Mouse (Mus musculus): ENCODE data around the gene Ttyh1. TPM values are rescaled to one million over a fixed set of nuclear protein-coding genes. Genes with fewer than 3 reads are reported as not detected.

The Ttyh1 gene
- polyA plus RNA-seq, 1 experiment from 2014 or later: 6.5 TPM

GRCm38 (mm10) chr7:4170193-4170938 lies 51.2 kb downstream of the Ttyh1 start:
- Histone ChIP-seq H3K27me3 (replicated peaks; ENCODE audit: control insufficient read depth, insufficient read depth, low read length) (no peaks in the 10 kb centered on the region), H3K9me3 (ENCODE audit: control insufficient read depth, low read length) (no peaks in the 10 kb centered on the region), H3K9ac (ENCODE audit: low read depth, low read length) (no peak overlapping the region), H3K27ac (ENCODE audit: low read length) (peak overlapping the region; percentile 38; the same call in 1 of the 2 replicates), H3K36me3 (ENCODE audit: control insufficient read depth, insufficient read depth, low read length) (no peaks in the 10 kb centered on the region), H3K4me2 (ENCODE audit: low read depth, low read length) (no peak overlapping the region), H3K4me3 (ENCODE audit: low read length) (no peak overlapping the region), H3K4me1 (ENCODE audit: control insufficient read depth, insufficient read depth, low read length) (peaks cover 6% of the 10 kb centered on the region; the same call in 1 of the 2 replicates)
- peak; percentile 79 for ATAC-seq
- WGBS: 64% methylated on average over 6 of the region's 6 CpGs

DNA sequence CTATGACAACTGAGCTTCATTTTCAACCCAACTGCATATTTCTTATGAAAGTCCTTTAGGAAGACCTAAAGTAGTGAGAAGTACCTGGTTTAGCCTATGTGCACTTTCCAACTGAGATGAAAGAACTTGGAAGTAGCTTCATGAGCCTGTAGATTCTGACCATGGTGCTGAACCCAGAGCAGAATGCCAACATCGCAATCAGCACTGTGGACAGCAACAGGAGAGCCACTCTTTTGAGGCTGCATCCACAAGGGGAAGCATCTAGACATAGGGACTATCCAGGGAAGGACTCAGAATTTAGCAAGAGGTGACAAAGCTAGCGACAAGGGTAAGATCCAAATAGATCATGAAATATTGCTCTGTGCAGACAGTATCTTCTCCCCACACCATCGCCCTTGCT lies 59.2 kb downstream of the Ttyh1 start:
- H3K9me3 ChIP-seq (ENCODE audit: control insufficient read depth, low read length): no peaks in the 10 kb centered on the region
- no peaks in the 10 kb centered on the region for H3K27me3 ChIP-seq (replicated peaks; ENCODE audit: control insufficient read depth, insufficient read depth, low read length)
- ATAC-seq: no peak
- 45% methylated on average over 3 of the region's 3 CpGs for WGBS
- no peak overlapping the region for H3K9ac ChIP-seq (ENCODE audit: low read depth, low read length)
- no peaks in the 10 kb centered on the region for H3K36me3 ChIP-seq (ENCODE audit: control insufficient read depth, insufficient read depth, low read length)
- H3K4me3 ChIP-seq (ENCODE audit: low read length): no peak overlapping the region
- H3K4me2 ChIP-seq (ENCODE audit: low read depth, low read length): no peak overlapping the region
- H3K4me1 ChIP-seq (ENCODE audit: control insufficient read depth, insufficient read depth, low read length): no peaks in the 10 kb centered on the region
- no peak overlapping the region for H3K27ac ChIP-seq (ENCODE audit: low read length)

Other genes with a start within 250 kb of the Ttyh1 start
- gene Gm14548, start 221.3 kb upstream of the Ttyh1 start, polyA plus RNA-seq (2015; fragmentation: Nextera tagmentation; extraction: Ambion mirVana): 0.10 and 0.17 TPM in 2 replicates
- 0.24 and 0.34 TPM in 2 replicates for gene Lilra6, start 203.9 kb upstream of the Ttyh1 start, polyA plus RNA-seq (2015; fragmentation: Nextera tagmentation; extraction: Ambion mirVana)
- 2.9 and 3.5 TPM in 2 replicates for gene Lair1, start 56.2 kb upstream of the Ttyh1 start, polyA plus RNA-seq (2015; fragmentation: Nextera tagmentation; extraction: Ambion mirVana)
- 35.5 and 40.3 TPM in 2 replicates for gene Leng8, start 17.6 kb downstream of the Ttyh1 start, polyA plus RNA-seq (2015; fragmentation: Nextera tagmentation; extraction: Ambion mirVana)
- 6.8 and 7.1 TPM in 2 replicates for gene Leng9, start 31.0 kb downstream of the Ttyh1 start, polyA plus RNA-seq (2015; fragmentation: Nextera tagmentation; extraction: Ambion mirVana)
- 83.5 and 84.5 TPM in 2 replicates for gene Cdc42ep5, start 45.5 kb downstream of the Ttyh1 start, polyA plus RNA-seq (2015; fragmentation: Nextera tagmentation; extraction: Ambion mirVana)
- gene Lilra5, start 118.3 kb downstream of the Ttyh1 start, polyA plus RNA-seq (2015; fragmentation: Nextera tagmentation; extraction: Ambion mirVana): 0.22 and 0.38 TPM in 2 replicates
- gene Ncr1, start 218.3 kb downstream of the Ttyh1 start, polyA plus RNA-seq (2015; fragmentation: Nextera tagmentation; extraction: Ambion mirVana): 0.09 TPM in 1 of 2 replicates, not detected in the other